In genomic region chr7:127206606-127207005, GRCm38 (mm10) we compare ENCODE assay signal across 7 mouse cellular contexts. TPM values are rescaled to one million over a fixed set of nuclear protein-coding genes. Genes with fewer than 3 reads are reported as not detected.
DNase-seq lines count a peak whose midpoint lies in the region; ATAC-seq and TF ChIP-seq lines count a peak whose summit lies in the region.

No protein-coding gene starts in this region.

- TF ChIP-seq POLR2A in spleen, adult 2 months (IDR thresholded peaks at IDR 0.05; ENCODE audit: low read depth, low read length): no peak

- peaks cover 24% of the 10 kb centered on the region; the same call in 1 of the 2 replicates for H3K4me1 ChIP-seq in spleen, adult 2 months (ENCODE audit: control insufficient read depth, insufficient read depth, insufficient read length)
- peaks cover 44% of the 10 kb centered on the region for H3K4me1 ChIP-seq in forebrain, embryonic 15.5 days
- H3K4me1 ChIP-seq in liver, postnatal 0 days (ENCODE audit: insufficient read depth): peaks cover 29% of the 10 kb centered on the region

- peaks cover 15% of the 10 kb centered on the region for H3K36me3 ChIP-seq in spleen, adult 2 months (ENCODE audit: control insufficient read depth, insufficient read depth, low read length)
- peaks cover 24% of the 10 kb centered on the region for H3K36me3 ChIP-seq in forebrain, embryonic 15.5 days
- H3K36me3 ChIP-seq in liver, postnatal 0 days (replicated peaks; ENCODE audit: insufficient read depth, low read length): peaks cover 20% of the 10 kb centered on the region

- H3K4me3 ChIP-seq in spleen, adult 2 months (ENCODE audit: extremely low read depth, insufficient read depth, insufficient read length): peak overlapping the region; percentile 92
- H3K4me3 ChIP-seq in forebrain, embryonic 15.5 days: peak overlapping the region; percentile 97
- peak overlapping the region; percentile 67 for H3K4me3 ChIP-seq in liver, postnatal 0 days (ENCODE audit: low read depth, low read length)

- no peaks in the 10 kb centered on the region for H3K9me3 ChIP-seq in forebrain, embryonic 15.5 days
- no peaks in the 10 kb centered on the region for H3K9me3 ChIP-seq in liver, postnatal 0 days (ENCODE audit: low read length)

- TF ChIP-seq EP300 in liver, postnatal 0 days (IDR thresholded peaks at IDR 0.05; ENCODE audit: low read depth): no peak

- H3K9ac ChIP-seq in forebrain, embryonic 15.5 days (replicated peaks): peak overlapping the region; percentile 90
- peak overlapping the region; percentile 91 for H3K9ac ChIP-seq in liver, postnatal 0 days (replicated peaks)

- H3K27ac ChIP-seq in spleen, adult 2 months (ENCODE audit: insufficient read depth, low read length): peak overlapping the region; percentile 34; the same call in 1 of the 2 replicates
- H3K27ac ChIP-seq in forebrain, embryonic 15.5 days (replicated peaks): no peak overlapping the region
- H3K27ac ChIP-seq in liver, postnatal 0 days (ENCODE audit: low read depth): peak overlapping the region; percentile 84

- WGBS in spleen, adult 2 months: 23% methylated on average over 2 of the region's 2 CpGs
- WGBS in forebrain, embryonic 15.5 days: 49% methylated on average over 2 of the region's 2 CpGs
- 24% methylated on average over 2 of the region's 2 CpGs for WGBS in liver, postnatal 0 days (ENCODE audit: insufficient replicate concordance)

- no peak for ATAC-seq in forebrain, embryonic 15.5 days (replicated peaks)
- ATAC-seq in liver, postnatal 0 days: no peak

- no peak for DNase-seq in spleen, adult 2 months (ENCODE audit: low read depth in 1 of 2, low spot score in 2 of 2)
- DNase-seq in spleen, postnatal 10 days (ENCODE audit: low spot score in 2 of 2): no peak
- no peak for DNase-seq in liver, postnatal 0 days
- no peak for DNase-seq in frontal cortex, postnatal 14 days (ENCODE audit: low spot score in 2 of 2)
- DNase-seq in thymus, adult 18-20 months: no peak
- no peak for DNase-seq in layer of hippocampus, adult 8-10 months (ENCODE audit: low spot score in 2 of 2)

- no peak for TF ChIP-seq CTCF in spleen, adult 2 months (IDR thresholded peaks at IDR 0.05; ENCODE audit: extremely low read depth, insufficient read depth, insufficient read length, insufficient replicate concordance)
- TF ChIP-seq CTCF in liver, postnatal 0 days (IDR thresholded peaks at IDR 0.05; ENCODE audit: low read depth): no peak

- H3K27me3 ChIP-seq in spleen, adult 2 months (ENCODE audit: control insufficient read depth, insufficient read depth, low read length): no peaks in the 10 kb centered on the region
- H3K27me3 ChIP-seq in forebrain, embryonic 15.5 days: no peaks in the 10 kb centered on the region
- H3K27me3 ChIP-seq in liver, postnatal 0 days (ENCODE audit: insufficient read depth, low read length): no peaks in the 10 kb centered on the region

- peak overlapping the region; percentile 96 for H3K4me2 ChIP-seq in forebrain, embryonic 15.5 days (replicated peaks)
- peak overlapping the region; percentile 79 for H3K4me2 ChIP-seq in liver, postnatal 0 days (ENCODE audit: low read depth, low read length)

RNA-seq across cellular contexts. Expression of gene Tbc1d10b, which starts 1.7 kb away (rescaled TPM):
- polyA plus RNA-seq in spleen, adult 2 months (2012; rRNA removed): 33.0 and 34.3 TPM in 2 replicates
- polyA plus RNA-seq in forebrain, embryonic 15.5 days (2015; fragmentation: Nextera tagmentation; extraction: Ambion mirVana): 33.6 and 35.1 TPM in 2 replicates
- 8.3 and 8.6 TPM in 2 replicates for polyA plus RNA-seq in liver, postnatal 0 days (2015; fragmentation: Nextera tagmentation; extraction: Ambion mirVana)
- 100 to 1,000 TPM in 2 of 4 experiments, 10 to 100 TPM in 2; 97.9 to 106 (median 101) TPM for total RNA-seq in layer of hippocampus, adult 8-10 months (2022)

RNA-seq across cellular contexts. Expression of gene Mylpf, which starts 2.1 kb away (rescaled TPM):
- polyA plus RNA-seq in spleen, adult 2 months (2012; rRNA removed): 1.2 and 5.2 TPM in 2 replicates
- polyA plus RNA-seq in forebrain, embryonic 15.5 days (2015; fragmentation: Nextera tagmentation; extraction: Ambion mirVana): 6.1 and 6.3 TPM in 2 replicates
- 19.7 and 94.3 TPM in 2 replicates for polyA plus RNA-seq in liver, postnatal 0 days (2015; fragmentation: Nextera tagmentation; extraction: Ambion mirVana)
- 1 to 10 TPM; 2.8 to 5.1 (median 3.6) TPM for total RNA-seq in layer of hippocampus, adult 8-10 months (2022)

RNA-seq across cellular contexts. Expression of gene Cd2bp2, which starts 10.8 kb away (rescaled TPM):
- polyA plus RNA-seq in spleen, adult 2 months (2012; rRNA removed): 22.7 and 26.4 TPM in 2 replicates
- polyA plus RNA-seq in forebrain, embryonic 15.5 days (2015; fragmentation: Nextera tagmentation; extraction: Ambion mirVana): 86.7 and 91.5 TPM in 2 replicates
- polyA plus RNA-seq in liver, postnatal 0 days (2015; fragmentation: Nextera tagmentation; extraction: Ambion mirVana): 11.5 and 14.0 TPM in 2 replicates
- total RNA-seq in layer of hippocampus, adult 8-10 months (2022): 10 to 100 TPM; 87.4 to 94.4 (median 90.0) TPM

RNA-seq across cellular contexts. Expression of gene Zfp553, which starts 26.3 kb away (rescaled TPM):
- polyA plus RNA-seq in spleen, adult 2 months (2012; rRNA removed): 9.2 and 12.9 TPM in 2 replicates
- polyA plus RNA-seq in forebrain, embryonic 15.5 days (2015; fragmentation: Nextera tagmentation; extraction: Ambion mirVana): 70.7 and 71.5 TPM in 2 replicates
- polyA plus RNA-seq in liver, postnatal 0 days (2015; fragmentation: Nextera tagmentation; extraction: Ambion mirVana): 4.0 and 5.3 TPM in 2 replicates
- total RNA-seq in layer of hippocampus, adult 8-10 months (2022): 10 to 100 TPM; 20.6 to 21.4 (median 20.9) TPM

RNA-seq across cellular contexts. Expression of gene Sept1, which starts 26.3 kb away (rescaled TPM):
- 280 and 335 TPM in 2 replicates for polyA plus RNA-seq in spleen, adult 2 months (2012; rRNA removed)
- 21.8 and 27.8 TPM in 2 replicates for polyA plus RNA-seq in forebrain, embryonic 15.5 days (2015; fragmentation: Nextera tagmentation; extraction: Ambion mirVana)
- polyA plus RNA-seq in liver, postnatal 0 days (2015; fragmentation: Nextera tagmentation; extraction: Ambion mirVana): 16.7 and 17.3 TPM in 2 replicates
- 1 to 10 TPM; 2.4 to 7.9 (median 7.0) TPM for total RNA-seq in layer of hippocampus, adult 8-10 months (2022)
